Mouse (Mus musculus) forebrain, embryonic 15.5 days (tissue): ENCODE results near the gene Tmem233. TPM values are rescaled to one million over a fixed set of nuclear protein-coding genes. Genes with fewer than 3 reads are reported as not detected.

Source experiments
- polyA plus RNA-seq: library from polyadenylated mRNA; unstranded; fragments of >200 nt; fragmentation: Nextera tagmentation; extraction: Ambion mirVana; gene quantifications from 2 replicates; pipeline ENCODE4 v1.2.1, GENCODE M21; 2015

Tmem233 gene
- polyA plus RNA-seq, 1 experiment from 2014 or later, result not detected

Other genes starting within 250 kb of the Tmem233 start
- 17.2 and 20.3 TPM in 2 replicates for gene Cit, start 238.0 kb downstream of the Tmem233 start, polyA plus RNA-seq
- gene Prkab1, start 58.7 kb downstream of the Tmem233 start, polyA plus RNA-seq, result 52.3 and 53.9 TPM in 2 replicates
- gene Ccdc60, start 205.7 kb upstream of the Tmem233 start, polyA plus RNA-seq, result 0.64 and 1.7 TPM in 2 replicates